Mouse (Mus musculus): ENCODE measurements around the gene Ptprn.

DNA sequence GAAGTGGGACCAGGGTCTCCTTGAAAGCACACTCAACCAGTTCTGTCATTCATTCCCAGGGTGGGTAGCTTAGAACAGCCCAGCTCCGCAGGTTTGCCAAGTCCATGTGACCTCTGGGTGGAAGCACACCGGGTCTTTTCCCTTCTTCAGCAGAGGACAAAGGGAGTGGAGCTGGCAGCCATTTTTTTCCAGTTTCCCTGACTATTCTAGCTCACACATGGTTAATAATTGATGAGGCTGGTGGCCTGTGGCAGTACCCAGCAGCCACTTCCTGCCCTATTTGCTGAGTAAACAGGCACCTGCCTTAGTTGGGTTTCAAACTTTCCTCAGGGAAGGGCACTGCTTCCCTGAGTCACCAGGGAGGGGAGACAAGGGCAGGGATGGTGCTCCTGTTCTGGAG lies 49.9 kb downstream of the Ptprn start:
- TF ChIP-seq CTCF (IDR thresholded peaks at IDR 0.05; ENCODE audit: low read depth, low read length) (no peak), EP300 (IDR thresholded peaks at IDR 0.05; ENCODE audit: insufficient read depth, low read depth, low read length) (no peak)

Data from ES-Bruce4 (cell line).